Comparison of ENCODE assay signal across 15 mouse cellular contexts in genomic region chr5:33728841-33729240, GRCm38 (mm10). TPM values are rescaled to one million over a fixed set of nuclear protein-coding genes. Genes with fewer than 3 reads are reported as not detected.
DNase-seq lines count a peak whose midpoint lies in the region; ATAC-seq lines count a peak whose summit lies in the region.
"Had no signal": no experiment of that assay in that cellular context is flagged by ENCODE, and none has a peak within 500 bp of the region (broad histone marks: within the 10 kb centered on the region; RNA-seq: fewer than 3 reads in every experiment).

No protein-coding gene starts in this region.

- no peak overlapping the region for H3K9ac ChIP-seq in lung, embryonic 15.5 days
- H3K9ac ChIP-seq: heart, embryonic 15.5 days; liver, embryonic 15.5 days had no signal

- intact Hi-C loops in heart, postnatal 10 days (cut with DNase I), result no loop called here

- H3K27ac ChIP-seq in lung, embryonic 15.5 days, result 0 out of 2 replicates have a peak overlapping the region, but pooled peaks have one; percentile 1
- H3K27ac ChIP-seq: heart, embryonic 15.5 days; liver, embryonic 15.5 days had no signal

- WGBS in lung, embryonic 15.5 days, result 77% methylated on average over 7 of the region's 7 CpGs

- H3K4me3 ChIP-seq in lung, embryonic 15.5 days, result no peak overlapping the region
- H3K4me3 ChIP-seq: heart, embryonic 15.5 days; liver, embryonic 15.5 days had no signal

- H3K4me2 ChIP-seq in lung, embryonic 15.5 days, result no peak overlapping the region
- H3K4me2 ChIP-seq: heart, embryonic 15.5 days; liver, embryonic 15.5 days had no signal

- H3K4me1 ChIP-seq in lung, embryonic 15.5 days, result peaks cover 40% of the 10 kb centered on the region
- H3K4me1 ChIP-seq: heart, embryonic 15.5 days had no signal

- H3K9me3 ChIP-seq in lung, embryonic 15.5 days, result no peaks in the 10 kb centered on the region
- H3K9me3 ChIP-seq: heart, embryonic 15.5 days; liver, embryonic 15.5 days had no signal

- H3K27me3 ChIP-seq in lung, embryonic 15.5 days, result no peaks in the 10 kb centered on the region

- no peak for ATAC-seq in lung, embryonic 15.5 days (ENCODE audit: borderline replicate concordance, extremely low read depth, low FRiP score, low TSS enrichment)
- ATAC-seq: CD4-positive, CD25-positive, alpha-beta regulatory T cell, adult 4 months had no signal

- peak; percentile 88 for DNase-seq in heart, adult 11 months
- DNase-seq in heart, postnatal 10 days, result no peak
- DNase-seq in lung, postnatal 10 days, result no peak
- DNase-seq in kidney, adult 8-10 months, result peak; percentile 87 to 89
- peak; percentile 91 for DNase-seq in kidney, postnatal 36 days
- DNase-seq in spleen, adult 12 weeks (ENCODE audit: low spot score), result no peak
- DNase-seq: cerebellum, postnatal 10 days; embryo, embryonic 11 days; midbrain, embryonic 14.5 days; thymus, adult 2 months had no signal

- H3K36me3 ChIP-seq in lung, embryonic 15.5 days, result peaks cover 57% of the 10 kb centered on the region
- H3K36me3 ChIP-seq: heart, embryonic 15.5 days had no signal

RNA-seq across cellular contexts. Expression of gene Fgfr3, which starts 7.4 kb away (rescaled TPM):
- total RNA-seq in heart, postnatal 10 days (2021), result 10 to 100 TPM in 1 of 2 experiments, 1 to 10 TPM in 1; 8.0 to 14.3 TPM
- 59.1 and 64.7 TPM in 2 replicates for polyA plus RNA-seq in lung, embryonic 15.5 days (2015; fragmentation: Nextera tagmentation; extraction: Ambion mirVana)
- total RNA-seq: granulocyte monocyte progenitor cell, adult 5-6 weeks had no signal
- polyA plus RNA-seq: CD4-positive, CD25-positive, alpha-beta regulatory T cell, adult 4 months had no signal

RNA-seq across cellular contexts. Expression of gene Letm1, which starts 53.8 kb away (rescaled TPM):
- 100 to 1,000 TPM; 118 to 135 TPM for total RNA-seq in heart, postnatal 10 days (2021)
- polyA plus RNA-seq in lung, embryonic 15.5 days (2015; fragmentation: Nextera tagmentation; extraction: Ambion mirVana), result 46.4 and 47.1 TPM in 2 replicates

Comparison
In these comparisons a context has a peak if more than half of its experiments do, and no peak if none do; other contexts are left out.
1. DNase-seq: peak in heart, adult 11 months (single experiment), kidney, adult 8-10 months (2 of 2) and kidney, postnatal 36 days (2 of 2); none in heart, postnatal 10 days (0 of 2), lung, postnatal 10 days (single experiment) and spleen, adult 12 weeks (single experiment).